Mouse (Mus musculus) adrenal gland (tissue): ENCODE data around the gene Kdm8.
"Not testable (repeated sequence)": the region's sequence is repeated elsewhere in the genome, so short reads cannot be mapped to it uniquely, and the experiment has no call there.

Experiments
- intact Hi-C: fragments of 180-260 bp; cut with DNase I; formaldehyde crosslinking; loops from one replicate; pipeline ENCODE4 v1.15.1; 2025
- long read RNA-seq, 2 experiments: library from polyadenylated mRNA; unstranded; transcript quantifications; one replicate each; pipeline ENCODE4 v2.0.0; 2020; ENCODE audit warnings: borderline replicate concordance in 1 of 2; ENCODE audit not compliant: insufficient replicate concordance in 1 of 2

Kdm8 gene
- long read RNA-seq, experiment 1: 0 reads
- long read RNA-seq, experiment 2, partial matches to known transcripts: 2 of 3 reads
- long read RNA-seq, experiment 2, other reads (novel, unspliced or antisense): 1 of 3 reads

- intact Hi-C loops: no loop called here
Measured at GRCm38 (mm10) chr7:125444464-125445401, at the start of gene Kdm8. Gene Kdm8, plus strand, starts transcription at chr7:125444676.

- intact Hi-C loops: loop anchor here (10.0 kb wide), 1 partner anchor 1013 kb away; no protein-coding TSS in a partner anchor
Measured at GRCm38 (mm10) chr7:125398116-125398515, 46.4 kb upstream of the Kdm8 start.

DNA sequence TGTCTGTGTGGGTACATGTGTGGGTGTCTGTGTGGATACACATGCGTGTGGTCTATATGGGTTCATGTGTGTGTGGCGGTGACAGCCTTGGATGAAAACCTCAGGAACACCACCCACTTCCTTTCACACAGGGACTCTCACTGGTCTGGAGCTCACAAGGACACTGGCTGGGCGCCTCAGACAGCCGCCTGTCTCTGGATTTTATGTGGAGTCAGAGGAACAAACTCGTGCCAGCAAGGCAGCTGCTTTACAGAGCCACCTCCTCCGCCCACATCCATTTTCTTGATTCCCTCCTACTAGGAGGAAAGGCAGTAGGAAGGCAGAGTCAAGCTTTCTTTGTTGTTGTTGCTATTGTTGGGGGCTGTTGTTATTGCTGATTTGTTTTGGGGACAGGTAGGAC lies 45.8 kb upstream of the Kdm8 start:
- intact Hi-C loops: loop anchor here (10.0 kb wide), 1 partner anchor 1014 kb away; no protein-coding TSS in a partner anchor

DNA sequence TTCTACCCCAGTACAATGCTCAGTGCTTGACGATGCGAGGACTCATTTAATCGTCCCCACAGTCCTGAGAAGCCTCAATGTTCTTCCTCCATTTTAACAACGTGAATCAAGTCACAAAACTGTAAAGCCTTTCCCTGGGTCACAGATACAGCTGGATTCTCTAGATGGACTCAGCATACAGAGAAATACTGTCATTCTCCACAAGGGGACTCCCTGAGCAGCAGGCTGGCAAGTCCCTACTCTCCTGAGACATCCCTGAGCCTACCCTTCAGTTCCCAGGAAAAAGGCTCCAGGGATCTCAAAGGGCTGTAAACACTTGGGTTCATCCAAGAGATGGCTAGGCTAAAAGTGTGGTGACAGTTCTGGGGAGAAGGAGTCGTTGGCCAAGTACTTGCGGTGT lies 37.3 kb upstream of the Kdm8 start:
- intact Hi-C loops: loop anchor here (5.0 kb wide), 1 partner anchor 225 kb away; no protein-coding TSS in a partner anchor

- intact Hi-C loops: no loop called here
Measured at GRCm38 (mm10) chr7:125415087-125415486, 29.4 kb upstream of the Kdm8 start.

DNA sequence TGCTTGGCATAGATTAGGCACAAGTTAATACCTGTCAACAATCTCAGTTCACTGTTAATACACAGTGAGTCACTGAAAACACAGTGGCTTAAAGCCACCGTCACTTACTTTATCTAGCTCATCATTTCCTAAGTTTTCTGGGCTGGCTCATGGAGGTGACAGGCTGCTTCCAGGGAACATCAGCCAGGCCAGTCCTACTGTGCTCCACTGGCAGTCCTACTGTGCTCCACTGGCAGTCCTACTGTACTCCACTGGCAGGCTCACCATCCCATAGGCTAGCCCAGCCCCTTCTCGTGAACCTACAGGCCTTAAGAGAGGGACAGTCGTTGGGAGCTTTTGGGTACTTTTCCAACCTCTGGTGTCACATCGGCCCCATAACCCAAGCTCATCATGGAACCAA lies 28.7 kb upstream of the Kdm8 start:
- intact Hi-C loops: no loop called here

GRCm38 (mm10) chr7:125416762-125417161 lies 27.7 kb upstream of the Kdm8 start:
- intact Hi-C loops: no loop called here

DNA sequence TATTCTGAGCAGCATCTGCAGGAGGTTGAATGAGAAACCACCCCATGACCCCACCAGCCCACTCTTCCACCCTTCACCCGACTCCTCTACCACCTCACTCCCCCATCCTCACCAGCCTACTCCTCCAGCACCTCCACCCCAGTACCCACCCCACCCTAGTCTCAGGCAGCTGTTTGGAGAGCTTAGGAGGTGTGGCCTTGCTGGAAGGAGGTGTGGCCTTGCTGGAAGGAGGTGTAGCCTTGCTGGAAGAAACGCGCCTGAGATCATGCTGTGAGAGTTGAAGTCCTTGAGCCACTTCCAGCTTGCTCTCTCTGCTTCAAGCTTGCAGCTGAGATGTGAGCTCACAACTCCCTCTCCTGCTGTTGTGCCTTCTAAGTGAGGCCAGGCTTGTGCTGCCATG lies 26.1 kb upstream of the Kdm8 start:
- intact Hi-C loops: no loop called here

DNA sequence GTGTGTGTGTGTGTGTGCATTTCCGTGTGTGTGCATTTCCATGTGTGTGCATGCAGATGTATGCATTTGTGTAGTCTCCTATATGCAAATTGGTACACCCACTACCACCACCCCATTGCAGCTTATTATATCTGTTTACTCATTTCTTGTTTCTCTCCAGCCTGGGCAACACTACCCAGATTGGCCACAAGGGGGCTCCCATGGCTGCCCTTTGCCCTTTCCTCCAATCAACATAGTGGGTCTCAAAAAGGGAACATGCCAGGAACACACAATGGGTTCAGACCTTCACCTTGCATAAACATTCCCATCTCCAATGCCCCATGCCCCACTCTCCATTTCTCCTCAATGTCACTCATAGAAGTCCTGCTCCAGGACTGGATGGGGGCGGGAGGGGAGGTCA lies 24.3 kb upstream of the Kdm8 start:
- intact Hi-C loops: loop anchor here (2.0 to 5.0 kb wide), 3 partner anchors 47 to 217 kb away; no protein-coding TSS in a partner anchor

GRCm38 (mm10) chr7:125421911-125422310 lies 22.6 kb upstream of the Kdm8 start:
- intact Hi-C loops: loop anchor here (2.0 to 5.0 kb wide), 3 partner anchors 45 to 215 kb away; no protein-coding TSS in a partner anchor

DNA sequence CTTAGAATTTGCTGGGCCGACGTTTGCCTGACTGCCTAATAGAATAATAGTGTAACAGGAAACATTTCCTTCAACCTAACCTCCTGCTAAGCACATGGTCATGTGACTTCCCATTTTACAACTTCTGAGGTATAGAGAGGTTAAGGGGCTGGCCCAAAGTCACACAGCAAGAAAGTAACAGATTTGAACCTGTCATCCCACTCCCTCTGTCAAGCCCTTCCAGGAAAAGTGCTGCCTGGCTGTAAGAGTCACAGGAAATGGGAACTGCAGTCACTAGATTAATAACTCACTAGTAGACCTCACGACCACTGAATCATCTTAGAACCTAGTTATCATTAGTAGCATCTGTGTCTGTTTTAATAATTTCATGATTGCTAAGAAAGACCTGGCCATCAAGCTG lies 21.4 kb upstream of the Kdm8 start:
- intact Hi-C loops: loop anchor here (5.0 kb wide), 2 partner anchors 44 to 159 kb away; no protein-coding TSS in a partner anchor

DNA sequence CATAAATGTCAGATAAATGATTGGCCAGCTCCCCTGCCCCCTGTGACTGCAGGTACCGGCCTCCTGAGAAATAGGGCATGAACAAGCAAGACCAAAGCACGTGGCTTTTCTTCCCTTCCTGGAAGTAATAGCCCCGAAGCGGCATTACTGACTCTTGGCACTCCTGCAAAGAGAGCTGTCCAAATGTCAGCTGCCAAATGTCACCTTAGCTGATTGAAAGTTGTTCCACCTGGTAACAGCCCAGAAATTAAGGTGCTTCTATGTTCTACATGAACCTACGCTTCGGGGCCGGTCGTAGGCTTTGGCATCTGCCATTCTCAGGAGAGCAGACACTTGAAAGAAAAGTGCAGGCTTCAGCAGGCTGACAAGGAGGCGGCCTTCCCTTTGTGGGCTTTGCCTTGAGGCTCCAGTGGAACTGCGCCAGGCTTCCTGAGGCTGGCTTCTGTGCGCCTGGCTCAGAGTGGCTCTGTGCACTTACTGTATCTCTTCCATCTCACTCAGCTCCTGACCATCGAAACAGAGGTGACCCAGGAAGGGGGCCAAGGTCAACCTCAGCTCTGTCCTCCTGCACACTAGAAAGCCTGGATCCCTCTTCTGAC lies 16.9 kb upstream of the Kdm8 start:
- intact Hi-C loops: no loop called here

DNA sequence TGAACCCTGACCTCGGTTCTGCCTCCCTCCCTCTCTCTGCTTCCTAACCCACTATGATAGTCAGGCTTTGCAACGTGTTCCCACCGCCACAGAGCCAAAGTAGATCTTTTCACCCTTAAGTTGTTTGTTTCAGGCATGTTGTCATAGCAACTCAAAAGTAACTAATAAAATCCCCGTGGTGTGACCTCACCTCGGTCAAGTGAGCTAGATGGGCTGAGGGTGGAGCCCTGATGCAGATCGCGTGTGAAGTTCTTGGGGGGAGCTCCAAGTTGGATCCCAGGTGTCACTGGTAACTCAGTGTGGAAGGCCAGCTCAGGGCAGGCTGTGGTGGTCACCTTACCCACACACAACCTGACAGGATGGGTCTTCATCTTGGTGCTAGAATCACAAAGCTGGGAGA lies 16.1 kb upstream of the Kdm8 start:
- intact Hi-C loops: no loop called here

DNA sequence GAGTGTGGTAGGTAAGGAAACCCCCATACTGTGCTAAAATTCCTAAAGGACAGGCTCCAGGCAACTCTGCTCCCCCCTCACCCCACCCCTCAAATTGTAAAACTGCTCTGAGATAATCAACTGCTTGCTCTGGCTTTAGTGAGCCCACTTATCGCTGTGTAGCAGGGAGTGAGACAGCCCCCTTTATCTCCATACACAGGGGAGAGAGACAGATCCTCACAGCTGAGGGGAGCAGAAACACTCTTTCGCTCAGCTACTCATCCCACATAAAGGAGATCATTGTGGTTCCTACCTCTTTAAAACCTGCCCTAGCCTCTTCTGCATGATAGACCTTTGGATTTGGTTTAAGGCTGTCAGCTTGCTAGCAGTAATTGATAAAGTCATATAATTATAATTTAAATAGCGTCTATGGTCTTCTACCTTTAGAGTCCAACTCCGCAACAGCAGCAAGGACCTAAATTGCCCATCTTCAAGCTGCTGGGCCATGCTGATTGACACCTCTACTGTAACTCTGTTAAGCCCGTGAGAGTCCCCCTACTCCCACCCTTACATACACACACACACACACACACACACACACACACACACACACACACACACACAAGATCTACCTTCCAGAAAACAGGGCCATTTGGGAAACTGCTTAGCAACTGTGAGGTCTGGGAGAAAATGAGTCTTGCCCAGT lies 15.5 kb upstream of the Kdm8 start:
- intact Hi-C loops: not testable (repeated sequence)

- intact Hi-C loops: no loop called here
Measured at GRCm38 (mm10) chr7:125430170-125430842, 14.2 kb upstream of the Kdm8 start.

DNA sequence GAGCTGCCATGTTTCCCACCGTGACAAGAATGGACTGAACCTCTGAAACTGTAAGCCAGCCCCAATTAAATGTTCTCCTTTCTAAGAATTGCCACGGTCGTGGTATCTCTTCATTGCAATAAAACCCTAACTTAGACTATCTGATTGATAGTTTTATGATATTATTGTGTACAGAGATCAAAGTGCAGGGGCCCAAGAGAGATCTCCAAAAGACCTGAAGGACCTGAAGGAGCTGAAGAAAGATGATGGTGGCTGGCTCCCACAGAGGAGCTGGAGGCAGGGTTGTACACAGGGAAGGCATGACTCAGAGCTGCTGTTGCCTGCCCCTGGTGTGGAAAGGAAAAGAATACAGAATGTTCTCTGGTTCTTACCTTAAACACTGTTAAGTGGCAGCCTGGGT lies 10.6 kb upstream of the Kdm8 start:
- intact Hi-C loops: no loop called here

GRCm38 (mm10) chr7:125434666-125435290 lies 9.7 kb upstream of the Kdm8 start:
- intact Hi-C loops: no loop called here

DNA sequence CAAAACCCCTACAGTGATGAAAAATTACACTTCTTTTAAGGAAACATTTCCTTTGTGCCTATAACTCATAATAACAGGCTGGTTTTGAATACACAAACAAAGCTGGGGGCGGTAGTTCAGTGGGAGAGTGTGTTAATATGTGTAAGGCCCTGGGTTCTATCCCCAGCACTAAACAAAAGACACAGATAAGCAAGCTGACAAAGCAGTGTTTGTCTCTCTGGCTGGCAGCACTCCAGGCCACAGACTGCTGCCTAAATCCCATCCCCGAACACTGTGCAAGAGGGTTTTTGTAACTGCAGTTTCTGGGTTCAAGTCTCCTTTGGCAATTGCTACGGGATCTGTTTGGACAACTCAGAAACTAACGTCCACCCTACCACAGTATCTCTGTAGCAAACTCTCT lies 2.2 kb upstream of the Kdm8 start:
- intact Hi-C loops: no loop called here

DNA sequence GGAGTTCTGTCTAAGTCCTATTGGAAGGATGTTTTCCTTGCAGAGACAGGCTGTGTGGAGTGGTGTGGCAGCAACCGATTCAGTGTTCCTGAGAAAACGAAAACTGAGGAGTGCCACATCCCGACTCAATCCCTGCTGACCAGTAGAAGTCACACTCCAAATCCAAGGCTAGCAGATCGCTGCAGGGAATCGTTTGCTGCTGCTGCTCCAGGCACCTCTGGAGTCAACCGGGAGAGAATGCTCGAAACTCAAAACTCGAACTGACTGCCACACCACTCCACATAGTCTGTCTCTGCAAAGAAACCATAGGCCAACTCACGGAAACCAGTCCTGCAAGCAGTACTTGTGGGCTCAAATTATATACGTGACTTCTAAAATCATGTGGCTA lies 406 bp upstream of the Kdm8 start:
- intact Hi-C loops: no loop called here

DNA sequence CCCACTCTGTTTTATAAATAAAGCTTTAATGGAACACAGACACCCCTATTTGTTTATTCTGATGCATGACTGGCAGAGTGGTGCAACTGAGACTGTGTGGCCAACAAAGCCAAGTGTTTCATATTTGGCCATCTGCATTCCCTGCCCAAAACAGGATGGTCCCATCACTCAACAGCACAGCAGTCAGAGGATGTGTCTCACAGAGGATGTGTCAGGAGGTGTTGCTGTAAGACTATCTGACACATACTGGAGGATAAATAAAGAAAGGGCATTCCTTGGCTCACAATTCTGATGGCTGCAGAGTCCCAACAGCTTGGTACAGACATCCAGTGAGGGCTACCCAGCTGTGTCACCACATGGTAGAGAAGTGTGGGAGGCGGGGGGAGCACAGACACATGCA lies 6.2 kb downstream of the Kdm8 start:
- intact Hi-C loops: no loop called here

- intact Hi-C loops: no loop called here
Measured at GRCm38 (mm10) chr7:125451078-125451477, 6.6 kb downstream of the Kdm8 start.
